Mouse (Mus musculus) layer of hippocampus, adult 2 months (tissue): ENCODE data around the gene Ppp1r12a. TPM values are rescaled to one million over a fixed set of nuclear protein-coding genes. Genes with fewer than 3 reads are reported as not detected.
"Not testable (repeated sequence)": the region's sequence is repeated elsewhere in the genome, so short reads cannot be mapped to it uniquely, and the experiment has no call there.

Experiments used
- DNase-seq, 2 experiments: peaks; one replicate each; pipeline ENCODE4 v3.0.0; 2022; ENCODE audit warnings: low spot score in 2 of 2
- H3K27ac ChIP-seq: fragments of 200-600 bp; 2 replicates; pipeline ENCODE4 v1.8.1; 2022
- H3K4me3 ChIP-seq: fragments of 200-600 bp; 2 replicates; pipeline ENCODE4 v1.8.1; 2022; ENCODE audit warnings: mild to moderate bottlenecking
- CTCF ChIP-seq: fragments of 200-600 bp; conservative IDR thresholded peaks from 2 replicates; pipeline ENCODE4 v1.8.1; 2022; ENCODE audit warnings: antibody characterized with exemption, mild to moderate bottlenecking, moderate library complexity
- total RNA-seq, 2 experiments: library from RNA; stranded (reverse); gene quantifications; 2 replicates each; pipeline ENCODE4 v1.2.3; 2021

Gene Ppp1r12a
- total RNA-seq, 2 experiments from 2014 or later = 128 to 133 TPM

- Histone ChIP-seq H3K4me3 (no peak overlapping the region), H3K27ac (no peak overlapping the region)
- TF ChIP-seq CTCF = no peak
- DNase-seq = no peak
Observed at GRCm38 (mm10) chr10:108264641-108265040, 102.6 kb downstream of the Ppp1r12a start.

- DNase-seq = no peak
- no peak for TF ChIP-seq CTCF
- H3K4me3 ChIP-seq = no peak overlapping the region
- H3K27ac ChIP-seq = no peak overlapping the region
Observed at GRCm38 (mm10) chr10:108271201-108271600, 109.2 kb downstream of the Ppp1r12a start.

- no peak overlapping the region for H3K27ac ChIP-seq
- DNase-seq = no peak
- TF ChIP-seq CTCF = no peak
- no peak overlapping the region for H3K4me3 ChIP-seq
Observed at GRCm38 (mm10) chr10:108276678-108277077, 114.7 kb downstream of the Ppp1r12a start.

GRCm38 (mm10) chr10:108277198-108277597, 115.2 kb downstream of the Ppp1r12a start:
- H3K27ac ChIP-seq = no peak overlapping the region
- H3K4me3 ChIP-seq = no peak overlapping the region
- DNase-seq = no peak
- TF ChIP-seq CTCF = no peak

GRCm38 (mm10) chr10:108281099-108281498, 119.1 kb downstream of the Ppp1r12a start:
- not testable (repeated sequence) for H3K27ac ChIP-seq, DNase-seq, H3K4me3 ChIP-seq

DNA sequence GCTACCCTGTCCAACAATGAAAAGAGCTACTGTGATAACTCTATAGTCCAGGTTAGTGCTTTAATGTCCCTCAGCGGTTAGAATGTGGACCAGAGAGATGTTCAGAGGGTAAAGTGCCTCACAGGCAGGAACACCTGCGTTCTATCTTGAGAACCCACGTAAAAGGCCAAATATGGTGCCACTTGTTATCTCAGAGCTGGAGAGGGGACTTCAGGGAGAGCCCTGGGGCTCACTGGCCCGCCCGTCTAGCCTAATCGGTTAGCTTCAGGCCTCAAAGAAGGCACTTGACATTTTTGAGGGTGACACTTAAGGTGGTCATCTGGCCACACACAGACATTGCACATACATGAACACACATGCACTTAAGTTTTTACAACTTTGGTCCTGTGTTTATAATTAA, 120.4 kb downstream of the Ppp1r12a start:
- Histone ChIP-seq H3K27ac (no peak overlapping the region), H3K4me3 (no peak overlapping the region)
- TF ChIP-seq CTCF = no peak
- DNase-seq = no peak

DNA sequence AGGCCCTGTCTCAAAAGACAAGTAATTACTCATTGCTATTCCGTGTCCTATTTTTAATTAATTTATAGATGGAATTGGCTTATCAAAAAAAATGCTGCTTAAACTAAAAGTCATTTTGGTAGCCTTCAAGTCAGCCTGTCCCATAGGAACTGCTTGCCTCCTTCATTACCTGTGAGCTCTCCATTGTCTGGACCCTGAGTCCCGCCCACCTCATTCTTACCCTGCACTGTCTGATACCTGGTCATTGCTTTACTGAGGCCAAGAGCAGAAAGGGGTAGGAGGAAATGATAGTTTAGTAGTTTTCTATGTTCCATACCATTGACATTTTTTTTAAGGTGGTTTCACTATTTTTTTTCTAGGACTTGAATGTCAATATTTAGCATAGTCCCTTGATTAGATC, 121.4 kb downstream of the Ppp1r12a start:
- no peak for TF ChIP-seq CTCF
- no peak for DNase-seq
- no peak overlapping the region for H3K4me3 ChIP-seq
- no peak overlapping the region for H3K27ac ChIP-seq

DNA sequence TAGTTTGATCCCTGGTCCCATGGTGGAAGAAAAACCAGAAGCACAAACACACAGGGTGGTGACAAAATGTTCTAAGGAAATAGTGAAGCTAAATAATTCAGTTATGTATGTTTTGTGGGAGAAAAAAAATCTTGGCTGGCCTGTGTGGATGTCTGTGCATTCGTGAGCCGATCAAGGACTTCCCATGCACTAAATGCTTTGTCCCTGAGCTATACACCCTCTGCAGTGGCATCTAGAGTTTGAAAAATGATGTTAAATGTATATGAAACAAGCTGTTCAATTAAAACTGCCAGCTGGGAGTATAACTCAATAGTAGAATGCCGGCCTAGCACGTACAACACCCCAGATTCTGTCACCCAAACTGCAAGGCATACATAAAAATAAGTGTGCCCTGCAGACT, 121.8 kb downstream of the Ppp1r12a start:
- Histone ChIP-seq H3K27ac (no peak overlapping the region), H3K4me3 (no peak overlapping the region)
- TF ChIP-seq CTCF = no peak
- DNase-seq = no peak

DNA sequence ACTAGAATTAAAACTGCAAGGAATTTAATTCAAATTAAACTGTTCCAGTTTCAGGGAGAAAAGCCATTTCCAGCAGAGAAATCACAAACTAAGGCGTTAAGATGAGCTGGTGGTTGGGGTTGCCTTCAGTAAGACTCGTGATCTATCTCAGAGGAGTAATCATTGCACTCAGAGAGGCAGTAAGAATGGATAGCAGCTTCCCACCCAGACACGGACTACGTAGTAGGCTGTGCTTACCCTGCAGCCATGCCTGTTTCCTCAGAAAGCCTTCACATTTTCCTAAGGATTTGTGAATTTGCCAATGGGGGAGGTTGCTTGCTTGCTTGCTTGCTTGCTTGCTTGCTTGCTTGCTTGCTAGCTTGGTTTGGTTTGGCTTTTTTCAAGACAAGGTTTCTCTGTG, 122.5 kb downstream of the Ppp1r12a start:
- TF ChIP-seq CTCF = no peak
- no peak overlapping the region for H3K27ac ChIP-seq
- no peak for DNase-seq
- no peak overlapping the region for H3K4me3 ChIP-seq

- TF ChIP-seq CTCF = no peak
- H3K27ac ChIP-seq = no peak overlapping the region
- H3K4me3 ChIP-seq = no peak overlapping the region
- no peak for DNase-seq
Observed at GRCm38 (mm10) chr10:108284977-108285376, 123.0 kb downstream of the Ppp1r12a start.

GRCm38 (mm10) chr10:108286658-108287437, 124.9 kb downstream of the Ppp1r12a start:
- H3K27ac ChIP-seq = no peak overlapping the region
- DNase-seq = no peak
- H3K4me3 ChIP-seq = no peak overlapping the region
- no peak for TF ChIP-seq CTCF

GRCm38 (mm10) chr10:108287438-108287801, 125.4 kb downstream of the Ppp1r12a start:
- Histone ChIP-seq H3K27ac (no peak overlapping the region), H3K4me3 (no peak overlapping the region)
- TF ChIP-seq CTCF = no peak
- DNase-seq = no peak

DNA sequence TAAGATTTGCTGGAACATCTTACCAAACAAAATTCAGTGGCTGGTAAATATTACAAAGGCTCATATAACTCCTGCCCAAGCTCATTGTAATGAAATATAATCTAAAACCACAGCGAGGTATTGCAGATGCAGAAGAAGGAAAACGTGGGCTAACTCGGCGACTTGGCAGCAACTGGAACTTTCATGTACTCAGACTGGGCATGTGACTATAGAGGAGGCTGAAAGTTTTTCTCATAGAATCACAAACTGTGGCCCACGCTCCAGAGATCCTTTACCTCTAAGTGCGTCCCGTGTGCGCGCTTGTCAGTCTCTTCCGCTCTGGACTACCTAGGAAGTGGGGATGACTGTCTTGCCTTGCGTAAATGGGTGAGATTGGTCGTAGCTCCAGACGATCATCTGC, 128.1 kb downstream of the Ppp1r12a start:
- Histone ChIP-seq H3K27ac (no peak overlapping the region), H3K4me3 (no peak overlapping the region)
- TF ChIP-seq CTCF = no peak
- no peak for DNase-seq

DNA sequence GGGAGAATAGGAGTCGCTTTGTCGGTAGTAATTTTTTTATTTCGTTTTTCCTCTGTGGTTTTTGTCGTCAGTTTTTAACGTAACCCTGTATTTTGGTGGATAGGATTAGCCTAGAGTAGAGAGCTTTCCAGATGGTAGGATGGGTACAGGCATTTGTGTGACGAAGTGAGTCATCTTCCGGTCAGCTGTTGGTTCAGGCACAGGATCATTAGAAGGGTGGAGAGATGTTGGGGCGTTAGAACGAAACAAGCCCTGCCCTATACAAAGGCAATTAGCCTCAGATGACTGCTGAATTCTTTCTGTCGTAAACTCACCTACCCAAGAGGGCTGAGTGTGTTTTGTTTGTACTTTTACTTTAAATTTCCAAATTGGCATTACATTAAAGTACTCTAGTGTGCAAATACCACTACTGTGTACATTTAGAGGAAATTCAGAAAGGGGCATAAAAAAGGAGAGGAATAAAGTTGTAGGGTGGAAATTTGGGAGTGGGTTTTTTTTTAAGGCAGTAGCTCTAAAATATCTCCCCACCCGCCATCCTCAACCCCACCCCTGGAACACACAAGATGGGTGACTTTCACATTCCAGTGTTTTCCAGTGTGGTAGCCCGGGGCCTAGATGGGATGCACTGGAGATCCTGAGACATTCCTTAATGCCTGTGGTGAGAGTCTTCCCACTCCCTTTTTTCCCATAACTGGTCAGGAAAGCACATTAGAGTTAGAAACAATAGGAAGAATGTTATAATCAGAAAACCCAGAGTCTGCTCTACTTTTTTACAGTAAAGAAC, 129.9 kb downstream of the Ppp1r12a start:
- no peak overlapping the region for H3K4me3 ChIP-seq
- TF ChIP-seq CTCF = no peak
- no peak overlapping the region for H3K27ac ChIP-seq
- DNase-seq = no peak
